Mouse (Mus musculus) adrenal gland, adult 2 months (tissue): ENCODE measurements around the gene Ube2l6. TPM values are rescaled to one million over a fixed set of nuclear protein-coding genes. Genes with fewer than 3 reads are reported as not detected.
"Not testable (repeated sequence)": the region's sequence is repeated elsewhere in the genome, so short reads cannot be mapped to it uniquely, and the experiment has no call there.

Experiments used
- DNase-seq: peaks from one replicate; pipeline ENCODE4 v3.0.0; 2021
- polyA plus RNA-seq: library from polyadenylated mRNA; depleted of rRNA; stranded (reverse); fragments of >200 nt; gene quantifications from 2 replicates; pipeline ENCODE4 v1.2.3, GENCODE M21; 2012
- total RNA-seq, 2 experiments: library from RNA; stranded (reverse); gene quantifications; 2 replicates each; pipeline ENCODE4 v1.2.3; 2021

Gene Ube2l6
- total and polyA plus RNA-seq, 3 experiments, result 15.1 to 18.8 (median 15.7) TPM

GRCm38 (mm10) chr2:84793154-84793553 lies 5.5 kb upstream of the Ube2l6 start:
- no peak for DNase-seq

DNA sequence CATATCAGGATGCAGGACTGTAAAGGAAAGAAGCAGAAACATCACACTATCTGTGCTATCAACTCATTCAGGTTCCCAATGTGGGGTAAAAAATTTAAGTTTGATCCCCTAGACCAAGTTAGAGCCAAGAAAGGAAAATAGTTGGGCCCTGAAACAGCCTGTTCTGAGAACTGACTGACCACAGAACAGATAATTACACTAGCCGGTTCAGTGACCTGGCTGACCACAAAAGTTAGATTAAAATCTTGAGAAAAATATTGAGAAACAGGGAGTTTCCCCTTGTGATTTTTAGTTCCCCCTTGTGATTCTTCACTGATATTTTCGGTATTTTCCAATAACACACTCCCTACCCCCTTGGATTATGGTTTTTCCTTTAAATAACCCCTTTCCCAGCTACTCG lies 4.8 kb upstream of the Ube2l6 start:
- no peak for DNase-seq

GRCm38 (mm10) chr2:84797833-84798492 lies 665 bp upstream of the Ube2l6 start:
- peak; percentile 79 for DNase-seq

DNA sequence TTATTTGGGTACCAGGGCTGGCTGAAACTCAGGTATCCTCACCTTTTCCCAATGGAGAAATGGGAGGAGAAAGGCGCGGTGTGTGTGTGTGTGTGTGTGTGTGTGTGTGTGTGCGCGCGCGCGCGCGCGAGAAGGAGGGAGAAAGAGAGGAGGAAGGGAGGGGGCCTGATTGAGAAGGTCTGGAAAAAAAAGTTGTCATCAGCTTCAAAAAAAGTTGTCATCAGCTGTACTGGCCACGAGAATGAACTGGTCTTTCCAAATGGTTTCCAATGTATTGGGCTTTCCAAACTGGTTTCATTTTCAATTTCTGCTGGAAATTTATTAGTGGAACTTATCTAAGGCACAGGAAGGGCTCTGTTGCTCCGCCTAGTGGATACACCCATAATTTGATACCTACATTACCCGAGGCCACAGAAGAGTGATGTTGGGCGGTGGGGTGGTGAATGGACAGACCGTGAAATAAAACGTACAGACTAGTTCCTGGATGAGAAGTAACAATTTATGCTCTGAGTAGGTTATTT lies 473 bp downstream of the Ube2l6 start:
- peak; percentile 77 for DNase-seq

- no peak for DNase-seq
These were observed 1.7 kb downstream of the Ube2l6 start for GRCm38 (mm10) chr2:84800304-84800703.

GRCm38 (mm10) chr2:84801223-84801622 lies 2.6 kb downstream of the Ube2l6 start:
- DNase-seq, result not testable (repeated sequence)

- no peak for DNase-seq
These were observed 5.3 kb downstream of the Ube2l6 start for GRCm38 (mm10) chr2:84803963-84804362.

GRCm38 (mm10) chr2:84806546-84806945 lies 7.9 kb downstream of the Ube2l6 start:
- DNase-seq, result no peak

- DNase-seq, result no peak
These were observed 10.7 kb downstream of the Ube2l6 start for GRCm38 (mm10) chr2:84809330-84809729.

DNA sequence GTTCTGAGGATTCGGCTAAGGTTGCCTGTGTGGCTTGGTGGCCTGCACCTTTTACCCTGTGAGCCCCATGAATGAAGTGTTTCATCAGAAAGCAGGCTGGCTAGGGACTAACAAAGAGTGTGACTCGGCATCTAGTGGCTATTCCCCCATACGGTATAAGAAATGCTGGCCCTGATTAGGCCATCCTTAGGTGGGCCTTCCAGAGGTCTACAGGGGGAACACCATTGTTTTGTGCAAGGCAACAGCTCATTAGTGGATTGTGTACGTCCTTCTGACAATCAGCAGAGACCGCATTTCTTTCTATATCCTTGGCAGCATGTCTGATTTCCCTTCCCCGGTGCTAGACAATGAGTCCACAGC lies 11.9 kb downstream of the Ube2l6 start:
- DNase-seq, result no peak

GRCm38 (mm10) chr2:84810886-84811577 lies 12.4 kb downstream of the Ube2l6 start:
- DNase-seq, result peak; percentile 83

- DNase-seq, result no peak
These were observed 13.3 kb downstream of the Ube2l6 start for GRCm38 (mm10) chr2:84811880-84812279.

DNA sequence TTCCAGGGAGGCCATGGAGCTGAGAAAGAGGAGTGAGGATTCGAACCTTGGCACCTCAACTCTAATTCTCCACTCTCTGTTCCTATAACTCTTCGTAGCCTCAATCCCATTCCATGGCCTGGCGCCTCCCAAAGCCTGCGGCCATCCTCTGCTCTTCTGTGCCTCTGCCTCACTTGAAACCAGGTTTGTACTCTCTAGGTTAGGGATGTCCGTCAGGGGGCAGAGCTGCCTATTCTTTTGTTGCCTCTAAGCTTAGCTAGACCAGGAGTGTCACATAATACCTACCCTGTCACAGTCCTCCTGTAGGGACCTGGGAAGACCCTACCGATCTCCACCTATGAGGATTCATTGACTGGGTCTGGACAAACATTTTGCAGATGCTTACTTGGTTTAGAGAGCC lies 14.0 kb downstream of the Ube2l6 start:
- DNase-seq, result no peak

- DNase-seq, result no peak
These were observed 21.2 kb downstream of the Ube2l6 start for GRCm38 (mm10) chr2:84819861-84820260.

DNA sequence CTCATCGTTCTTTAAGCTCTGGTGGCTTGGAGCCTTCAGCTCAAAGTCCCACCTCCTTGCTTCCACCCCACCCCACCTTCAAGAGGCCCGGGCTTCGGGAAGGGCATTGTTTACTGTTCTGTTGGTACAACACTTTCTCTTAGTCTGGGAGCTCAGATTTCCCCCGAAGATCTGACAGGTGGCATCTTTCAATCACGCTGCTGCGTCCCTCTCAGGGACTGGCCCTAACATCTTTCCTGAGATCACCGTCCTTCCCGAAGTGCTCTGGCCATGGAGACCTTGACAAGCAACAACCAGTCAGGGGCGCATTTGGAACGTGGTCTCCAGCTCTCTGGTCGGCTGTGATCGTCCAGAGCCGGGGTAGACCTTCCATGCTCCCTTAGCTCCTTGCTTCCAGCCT lies 23.9 kb downstream of the Ube2l6 start, which contains the start of gene Smtnl1:
Smtnl1 (minus strand) TSS at position 101 of the 400 bp plus-strand sequence.
- no peak for DNase-seq

DNA sequence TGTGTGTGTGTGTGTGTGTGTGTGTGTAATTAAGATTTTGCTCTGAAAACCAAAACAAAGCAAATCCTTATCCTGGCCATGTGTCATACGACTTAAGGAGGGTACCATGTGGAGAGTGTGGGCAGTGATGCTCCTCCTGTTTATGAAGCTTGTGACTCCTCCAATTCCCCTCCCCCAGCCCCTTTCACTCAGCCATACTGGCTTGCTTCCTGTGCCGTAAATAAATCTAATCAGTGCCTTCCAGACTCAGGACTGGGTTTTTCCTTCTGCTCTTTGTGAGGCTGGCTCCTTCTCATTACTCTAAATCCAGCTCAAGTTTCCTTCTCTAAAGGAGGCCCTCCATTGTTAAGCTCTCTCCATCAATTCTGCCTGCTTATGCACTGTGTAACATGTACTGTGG lies 24.6 kb downstream of the Ube2l6 start:
- no peak for DNase-seq

- peak; percentile 91 for DNase-seq
These were observed 28.1 kb downstream of the Ube2l6 start, which contains the start of gene Timm10 for GRCm38 (mm10) chr2:84826488-84827282. TSS of gene Timm10 (plus strand) at chr2:84826997.

GRCm38 (mm10) chr2:84827283-84827920 lies 28.8 kb downstream of the Ube2l6 start:
- DNase-seq, result peak; percentile 52

DNA sequence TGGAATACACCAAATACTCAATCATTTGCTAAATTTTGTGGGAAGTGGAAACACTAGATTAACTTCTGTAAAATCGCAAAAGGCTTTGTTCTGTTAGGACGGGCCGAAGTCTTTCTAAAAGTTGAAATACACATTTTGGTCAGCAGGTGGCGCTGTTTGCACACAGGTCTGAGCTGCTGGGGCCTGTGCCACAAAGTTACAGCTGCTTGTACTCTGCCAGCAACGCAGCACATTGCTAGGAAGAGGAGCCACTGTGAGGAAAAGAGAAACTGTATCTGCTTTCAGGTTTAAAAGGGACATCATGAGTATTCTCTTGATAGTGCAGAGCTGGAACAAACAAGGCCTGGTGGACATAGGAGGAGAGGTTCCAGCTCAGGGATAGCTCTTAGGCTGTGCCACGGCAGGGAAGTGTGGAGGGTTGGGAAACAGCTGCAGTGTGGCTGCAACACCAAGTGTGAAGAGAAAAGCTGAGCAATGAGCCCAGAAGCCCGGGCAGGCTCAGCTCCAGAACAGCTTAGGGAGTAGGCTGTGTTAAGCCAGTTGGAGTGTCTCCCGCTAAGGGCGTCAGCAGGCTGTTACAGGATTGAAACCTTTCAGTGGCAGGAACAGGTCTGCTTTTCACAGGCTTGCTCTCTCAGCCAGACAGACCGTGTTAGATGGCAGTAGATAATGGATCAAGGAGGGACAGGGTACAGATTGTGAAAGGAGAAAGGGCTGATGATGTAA lies 33.2 kb downstream of the Ube2l6 start:
- peak; percentile 81 for DNase-seq

DNA sequence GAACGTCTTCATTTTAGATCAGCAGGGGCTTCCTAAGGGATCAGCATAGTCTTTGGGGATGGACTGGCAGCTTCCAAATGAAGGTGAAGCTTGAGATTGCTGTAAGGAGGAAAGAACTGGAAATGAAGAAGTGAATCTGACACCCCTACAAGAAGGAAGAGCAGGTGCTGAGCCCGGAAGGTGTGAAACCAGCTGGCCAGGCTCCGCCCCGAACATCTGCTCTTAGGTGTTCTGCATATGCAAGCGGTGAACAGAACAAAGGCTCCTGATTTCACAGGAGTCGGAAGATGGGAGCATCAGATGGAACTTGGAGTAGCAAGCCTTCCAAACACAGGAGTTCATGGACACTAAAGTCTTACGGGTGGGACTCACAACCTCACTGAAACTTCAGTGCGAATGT lies 38.5 kb downstream of the Ube2l6 start:
- no peak for DNase-seq

DNA sequence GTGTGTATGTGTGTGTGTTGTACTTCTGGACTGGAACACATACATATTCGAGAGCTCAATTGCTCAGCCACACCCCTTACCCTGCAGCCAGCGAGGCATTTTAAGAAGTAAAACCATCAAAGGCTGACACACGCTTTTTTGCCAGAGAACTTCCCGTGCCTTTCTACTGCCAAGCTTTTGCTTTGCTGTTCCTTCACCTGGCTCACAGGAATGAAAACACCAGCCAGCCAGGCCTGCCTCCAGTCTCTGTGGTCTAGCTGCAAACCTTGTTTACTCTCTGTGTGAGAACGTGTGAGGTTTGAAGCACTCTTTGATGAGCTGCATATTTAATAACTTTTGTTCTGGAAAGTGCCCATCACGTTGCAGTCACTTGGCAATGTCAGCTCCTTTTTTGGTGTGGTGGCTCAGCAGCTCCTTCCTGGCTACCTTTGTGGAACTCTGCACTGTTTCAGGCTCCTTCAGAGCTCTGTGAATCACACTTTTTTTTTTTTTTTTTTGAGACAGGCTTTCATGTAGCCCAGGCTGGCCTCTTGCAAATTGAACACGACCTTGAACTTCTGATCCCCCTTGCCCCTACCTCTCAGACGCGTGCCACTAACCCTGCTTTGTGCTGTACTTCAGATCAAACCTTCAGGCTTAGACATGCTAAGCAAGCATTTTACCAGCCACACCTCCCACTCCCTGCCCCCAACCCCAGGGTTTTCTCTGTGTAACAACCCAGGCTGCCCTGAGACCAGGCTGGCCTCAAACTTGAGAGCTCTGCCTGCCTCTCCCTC lies 39.4 kb downstream of the Ube2l6 start:
- DNase-seq, result no peak
